Mouse (Mus musculus): Measurements from ENCODE around the gene Rbm7.
"Not testable (repeated sequence)": the region's sequence is repeated elsewhere in the genome, so short reads cannot be mapped to it uniquely, and the experiment has no call there.

Gene Rbm7

GRCm38 (mm10) chr9:48494817-48495547 is at the start of gene Rbm7, which contains the start of gene Gm5617:
Gene Rbm7, minus strand, starts transcription at chr9:48495299.
Gene Gm5617, plus strand, starts transcription at chr9:48495442.
- DNase-seq (ENCODE audit: low read depth, low spot score), result peak; percentile 95

GRCm38 (mm10) chr9:48538688-48539087 is 43.6 kb upstream of the Rbm7 start:
- DNase-seq (ENCODE audit: low read depth, low spot score), result peak; percentile 66

- DNase-seq (ENCODE audit: low read depth, low spot score), result peak; percentile 65
These were observed 43.0 kb upstream of the Rbm7 start for GRCm38 (mm10) chr9:48538044-48538645.

- not testable (repeated sequence) for DNase-seq (ENCODE audit: low read depth, low spot score)
These were observed 42.5 kb upstream of the Rbm7 start for GRCm38 (mm10) chr9:48537616-48538015.

GRCm38 (mm10) chr9:48536414-48536813 is 41.3 kb upstream of the Rbm7 start:
- DNase-seq (ENCODE audit: low read depth, low spot score), result no peak

- DNase-seq (ENCODE audit: low read depth, low spot score), result no peak
These were observed 37.6 kb upstream of the Rbm7 start for GRCm38 (mm10) chr9:48532730-48533129.

GRCm38 (mm10) chr9:48532203-48532602 is 37.1 kb upstream of the Rbm7 start:
- no peak for DNase-seq (ENCODE audit: low read depth, low spot score)

- DNase-seq (ENCODE audit: low read depth, low spot score), result no peak
These were observed 36.2 kb upstream of the Rbm7 start for GRCm38 (mm10) chr9:48531294-48531693.

- no peak for DNase-seq (ENCODE audit: low read depth, low spot score)
These were observed 31.4 kb upstream of the Rbm7 start for GRCm38 (mm10) chr9:48526520-48526919.

GRCm38 (mm10) chr9:48525566-48525965 is 30.5 kb upstream of the Rbm7 start:
- DNase-seq (ENCODE audit: low read depth, low spot score), result peak; percentile 46

GRCm38 (mm10) chr9:48520405-48520804 is 25.3 kb upstream of the Rbm7 start:
- DNase-seq (ENCODE audit: low read depth, low spot score), result not testable (repeated sequence)

GRCm38 (mm10) chr9:48517372-48518130 is 22.5 kb upstream of the Rbm7 start:
- no peak for DNase-seq (ENCODE audit: low read depth, low spot score)

GRCm38 (mm10) chr9:48516615-48517371 is 21.7 kb upstream of the Rbm7 start:
- DNase-seq (ENCODE audit: low read depth, low spot score), result no peak

GRCm38 (mm10) chr9:48515332-48515731 is 20.2 kb upstream of the Rbm7 start:
- DNase-seq (ENCODE audit: low read depth, low spot score), result no peak

GRCm38 (mm10) chr9:48510134-48510533 is 15.0 kb upstream of the Rbm7 start:
- DNase-seq (ENCODE audit: low read depth, low spot score), result no peak

GRCm38 (mm10) chr9:48504741-48505365 is 9.8 kb upstream of the Rbm7 start:
- DNase-seq (ENCODE audit: low read depth, low spot score), result no peak

- no peak for DNase-seq (ENCODE audit: low read depth, low spot score)
These were observed 7.9 kb upstream of the Rbm7 start for GRCm38 (mm10) chr9:48503001-48503400.

GRCm38 (mm10) chr9:48501192-48501591 is 6.1 kb upstream of the Rbm7 start:
- peak; percentile 15 for DNase-seq (ENCODE audit: low read depth, low spot score)

GRCm38 (mm10) chr9:48495548-48495932 is 441 bp upstream of the Rbm7 start:
- DNase-seq (ENCODE audit: low read depth, low spot score), result peak; percentile 75

GRCm38 (mm10) chr9:48481214-48482134 is 13.6 kb downstream of the Rbm7 start:
- no peak for DNase-seq (ENCODE audit: low read depth, low spot score)

All from R1 (cell line).